Mouse (Mus musculus) lung, adult 18-20 months (tissue): ENCODE measurements around the gene Prrt2.

Experiments used
- DNase-seq, 2 experiments: peaks; one replicate each; pipeline ENCODE4 v3.0.0; 2022; ENCODE audit warnings: mixed read lengths in 2 of 2

The Prrt2 gene

GRCm38 (mm10) chr7:127020901-127021562 is at the start of gene Prrt2, which contains the start of gene Gm42742:
Prrt2 (minus strand) TSS chr7:127021211.
Gm42742 (minus strand) TSS chr7:127021097.
- peak in 1 of 2 experiments; percentile 44 for DNase-seq

- DNase-seq: no peak
Measured at GRCm38 (mm10) chr7:127066317-127066716, 45.3 kb upstream of the Prrt2 start.

DNA sequence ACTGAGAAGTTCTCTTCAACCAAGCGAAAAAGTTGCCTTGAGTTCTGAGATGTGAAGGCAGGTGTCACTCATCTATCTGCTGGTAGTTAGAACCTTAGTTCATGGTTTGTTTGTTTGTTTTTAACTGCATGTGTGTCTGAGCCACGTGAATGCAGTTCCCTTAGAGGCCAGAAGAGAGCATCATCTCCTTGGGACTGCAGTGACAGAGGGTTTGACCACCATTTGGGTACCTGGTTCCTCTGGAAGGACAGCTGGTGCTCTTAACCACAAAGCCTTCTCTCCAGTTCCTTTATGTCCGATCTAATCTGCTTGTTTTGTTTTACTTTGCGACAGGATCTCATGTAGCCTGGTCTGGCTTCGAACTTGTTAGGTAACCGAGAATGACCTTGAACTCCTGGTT is 44.5 kb upstream of the Prrt2 start:
- no peak for DNase-seq

- no peak for DNase-seq
Measured at GRCm38 (mm10) chr7:127055026-127055585, 34.1 kb upstream of the Prrt2 start.

DNA sequence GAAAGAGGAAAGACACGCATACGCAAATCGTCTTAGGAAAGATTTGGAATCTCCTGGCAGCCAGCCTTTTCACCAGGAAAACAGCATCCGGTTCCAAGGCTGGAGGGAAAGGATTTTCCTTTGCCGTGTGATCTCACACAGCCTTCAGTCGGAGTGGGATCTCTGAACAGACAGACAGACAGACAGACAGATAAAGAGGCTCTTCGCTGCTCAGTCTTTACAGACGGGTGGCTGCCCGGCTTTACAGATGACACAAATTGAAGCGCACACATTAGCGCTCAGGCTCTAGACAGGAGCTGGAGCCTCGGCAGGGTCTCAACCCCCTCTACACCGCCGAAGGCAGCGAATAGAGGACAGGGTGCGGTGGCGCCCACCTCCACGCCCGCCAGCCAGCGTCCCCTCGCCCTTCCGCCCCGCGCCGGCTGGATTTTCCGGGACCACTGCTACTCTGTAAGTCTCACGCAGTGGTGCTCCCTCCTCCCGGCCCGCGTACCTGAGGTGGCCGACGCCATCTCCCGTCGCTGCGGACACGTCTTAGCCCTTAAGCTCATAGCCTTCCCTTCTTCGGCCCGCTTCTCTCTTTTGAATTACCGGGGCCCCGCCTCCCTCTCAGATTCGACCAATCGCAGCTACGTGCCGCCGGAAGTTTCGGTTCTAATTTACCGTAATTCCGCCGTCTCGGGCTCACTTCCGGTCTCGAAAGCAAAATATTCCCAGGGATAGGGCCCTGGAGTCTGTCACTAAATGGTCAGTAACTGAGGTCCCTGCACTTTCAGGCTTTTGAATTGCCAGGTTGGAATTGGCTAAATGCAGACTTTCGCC is 21.1 kb upstream of the Prrt2 start, which contains the start of gene Kif22:
Gene Kif22, minus strand, starts transcription at position 621 of the 822 bp plus-strand sequence.
- peak; percentile 91 to 92 for DNase-seq

- no peak for DNase-seq
Measured at GRCm38 (mm10) chr7:127031244-127031643, 10.2 kb upstream of the Prrt2 start.

DNA sequence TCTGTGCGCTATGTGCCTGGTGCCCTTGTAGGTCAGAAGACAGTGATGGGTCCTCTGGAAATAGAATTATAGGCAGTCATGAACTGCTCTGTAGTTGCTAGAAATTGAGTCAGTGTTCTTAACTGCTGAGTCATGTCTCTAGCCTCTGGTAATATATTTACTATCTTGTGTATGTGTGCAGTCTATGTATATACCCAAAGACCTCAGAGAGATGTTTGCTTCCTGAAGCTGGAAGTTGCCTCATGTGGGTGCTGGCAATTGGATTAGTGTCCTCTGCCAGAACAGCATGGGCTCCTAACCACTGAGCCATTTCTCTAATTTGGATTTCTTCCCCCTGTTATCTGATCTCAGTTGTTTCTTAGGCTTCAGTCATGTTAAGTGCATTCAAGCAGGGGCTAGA is 9.2 kb upstream of the Prrt2 start:
- no peak for DNase-seq

GRCm38 (mm10) chr7:127027885-127028284 is 6.9 kb upstream of the Prrt2 start:
- no peak for DNase-seq

DNA sequence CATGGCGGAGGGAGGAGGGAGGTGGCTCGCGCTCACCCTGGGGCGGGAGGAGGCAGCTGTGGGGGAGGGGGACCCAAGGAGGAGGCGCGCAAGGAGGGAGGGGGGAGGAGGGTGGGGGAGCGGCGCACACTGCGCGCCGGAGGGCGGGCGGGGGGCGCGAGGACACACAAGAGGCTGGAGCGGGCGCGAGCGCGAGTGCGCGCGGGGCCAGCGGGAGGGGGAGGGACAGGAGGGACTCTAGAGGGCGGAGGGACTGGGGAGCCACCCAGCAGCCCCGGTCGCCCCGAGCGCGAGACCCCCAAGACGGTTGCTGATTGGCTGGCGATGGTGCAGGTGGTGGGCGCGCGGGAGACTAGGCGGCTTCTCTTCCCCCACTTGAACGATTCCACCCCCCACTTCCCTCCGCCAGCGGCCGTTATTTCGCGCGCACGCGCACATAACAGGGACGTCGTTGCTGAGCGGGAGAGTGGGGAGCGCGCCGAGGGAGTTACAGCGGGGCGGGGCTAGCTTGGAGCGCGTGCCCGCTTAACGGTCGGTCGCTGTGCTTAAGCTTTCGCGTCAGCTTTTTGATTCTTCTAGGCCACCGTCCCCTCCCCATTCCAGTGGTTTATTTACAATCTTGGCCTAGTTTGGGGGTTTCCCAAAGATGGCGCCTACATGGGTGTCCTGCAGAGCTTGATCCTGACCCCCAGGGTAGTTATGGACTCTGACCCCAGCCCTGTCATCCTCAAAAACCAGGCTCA is 6.1 kb upstream of the Prrt2 start, which contains the start of gene Maz:
Gene Maz, minus strand, starts transcription at position 54 of the 743 bp plus-strand sequence.
- peak; percentile 99 for DNase-seq

DNA sequence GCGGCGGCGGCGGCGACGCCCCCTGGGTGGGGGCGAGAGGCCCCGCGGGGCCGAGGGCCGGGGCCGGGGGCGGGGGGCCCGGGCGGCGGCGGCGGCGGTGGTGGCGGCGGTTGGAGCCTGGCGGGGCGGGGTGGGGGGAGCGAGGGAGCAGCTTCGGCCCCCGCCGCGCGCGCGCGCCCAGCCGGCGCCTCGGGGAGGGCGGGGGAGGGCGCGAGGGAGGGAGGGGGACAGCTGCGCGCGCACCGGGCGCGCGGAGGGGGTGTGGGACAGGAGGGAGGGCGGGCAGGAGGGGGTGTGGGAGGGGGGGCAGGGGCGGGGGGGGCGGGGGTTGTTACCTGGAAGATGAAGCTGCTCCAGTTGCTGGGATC is 5.6 kb upstream of the Prrt2 start:
- no peak for DNase-seq

DNA sequence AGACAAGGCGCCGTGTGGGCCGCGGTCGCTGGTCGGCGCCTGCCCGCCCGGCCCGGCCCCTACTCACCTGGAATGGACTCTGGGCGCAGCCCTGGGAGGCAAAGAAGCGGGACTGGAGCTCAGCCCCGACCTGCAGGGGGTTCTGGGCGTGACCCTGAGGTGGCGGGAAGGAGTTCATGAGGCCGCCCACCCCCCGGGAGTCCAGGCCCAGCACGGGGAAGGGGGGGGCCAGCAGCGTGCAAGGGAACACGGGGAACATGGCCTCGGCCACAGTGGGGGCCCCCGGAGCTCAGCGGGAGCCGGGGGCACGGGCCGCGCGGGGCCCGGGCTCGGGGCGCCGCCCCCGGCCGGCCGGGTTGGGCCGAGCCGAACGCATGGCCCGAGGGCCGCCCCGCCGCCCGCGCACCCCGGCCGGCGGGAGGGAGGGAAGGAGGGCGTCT is 5.2 kb upstream of the Prrt2 start:
- peak; percentile 64 to 67 for DNase-seq

- DNase-seq: peak in 1 of 2 experiments; percentile 44
Measured at GRCm38 (mm10) chr7:127025556-127026160, 4.6 kb upstream of the Prrt2 start.

GRCm38 (mm10) chr7:127024755-127025555 is 3.9 kb upstream of the Prrt2 start:
- peak; percentile 87 to 90 for DNase-seq

DNA sequence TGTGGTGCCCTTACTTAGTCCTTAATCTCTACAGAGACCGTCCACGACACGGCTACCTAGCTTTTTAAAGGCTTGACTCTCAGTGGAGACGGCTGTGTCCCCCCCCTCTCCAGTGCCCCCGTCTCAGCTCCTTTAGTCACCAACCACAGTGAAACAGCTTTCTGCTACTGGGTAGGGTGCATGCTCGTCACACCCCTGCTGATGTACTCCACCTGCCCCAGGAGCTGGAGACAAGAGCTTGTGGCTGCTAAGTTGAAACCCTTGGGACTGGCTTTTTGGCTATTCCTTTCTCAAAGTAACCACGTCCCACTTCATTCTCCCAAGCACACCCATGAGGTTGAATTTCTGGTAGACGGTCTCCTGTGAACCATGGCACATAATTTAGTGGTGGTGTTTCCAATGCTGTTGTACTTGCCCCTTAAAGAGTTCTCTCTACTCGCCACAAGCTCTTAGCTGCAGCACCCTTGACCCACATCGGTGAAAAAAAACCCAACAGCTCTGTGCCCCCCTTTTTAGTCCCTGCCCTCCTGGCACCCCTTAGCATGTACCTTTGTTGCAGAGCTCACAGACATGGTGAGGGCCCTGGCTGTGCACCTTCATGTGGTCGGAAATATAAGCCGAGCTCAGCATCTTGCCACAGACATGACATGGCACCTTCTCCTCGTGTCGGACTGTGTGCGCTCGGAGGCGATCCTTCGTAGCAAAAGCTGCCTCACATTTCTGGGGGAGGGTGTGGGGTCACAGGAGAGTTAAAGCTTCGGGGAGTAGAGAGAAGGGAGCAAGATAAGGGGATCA is 3.1 kb upstream of the Prrt2 start:
- DNase-seq: no peak

DNA sequence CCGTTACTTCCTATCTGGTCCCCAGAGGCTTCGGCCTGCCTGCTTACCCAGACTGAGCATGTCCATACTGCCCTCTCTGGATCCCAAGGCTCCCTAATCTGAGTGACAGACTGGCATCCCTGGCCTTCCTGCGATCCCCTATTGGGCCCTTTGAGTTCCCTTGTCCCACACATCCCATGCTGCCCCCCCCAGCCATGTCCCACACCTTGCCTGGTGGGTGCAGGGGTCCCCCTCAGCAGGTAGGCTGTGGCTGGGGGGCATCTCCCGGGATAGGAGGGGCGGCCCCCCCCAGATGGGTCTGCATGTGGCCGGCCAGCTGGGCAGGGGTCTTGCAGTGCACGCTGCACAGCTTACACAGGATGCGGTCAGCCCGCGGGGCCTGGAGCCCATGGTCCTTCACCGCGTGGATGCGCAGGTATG is 2.3 kb upstream of the Prrt2 start:
- no peak for DNase-seq

- no peak for DNase-seq
Measured at GRCm38 (mm10) chr7:127022528-127023271, 1.7 kb upstream of the Prrt2 start.

- DNase-seq: no peak
Measured at GRCm38 (mm10) chr7:127021563-127022527, 834 bp upstream of the Prrt2 start.

DNA sequence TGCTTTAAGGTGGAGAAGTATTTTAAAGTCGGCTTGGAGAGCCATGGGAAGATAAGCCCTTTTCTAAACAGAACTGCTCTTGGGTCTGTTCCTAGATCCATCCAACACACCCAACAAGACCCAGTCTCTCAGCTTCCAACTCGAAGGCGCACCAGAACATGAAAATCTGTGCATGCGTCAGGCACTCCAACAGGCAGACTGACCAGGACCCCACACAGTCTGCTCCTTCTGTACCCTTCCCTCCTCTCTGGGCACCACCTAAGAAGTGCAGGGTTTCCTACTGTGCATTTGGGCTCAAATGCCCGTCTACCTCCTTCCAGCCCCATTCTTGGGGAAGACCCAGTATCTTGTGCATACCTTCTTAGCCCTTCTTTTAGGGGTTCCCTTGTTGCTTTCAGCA is 520 bp downstream of the Prrt2 start:
- DNase-seq: no peak

DNA sequence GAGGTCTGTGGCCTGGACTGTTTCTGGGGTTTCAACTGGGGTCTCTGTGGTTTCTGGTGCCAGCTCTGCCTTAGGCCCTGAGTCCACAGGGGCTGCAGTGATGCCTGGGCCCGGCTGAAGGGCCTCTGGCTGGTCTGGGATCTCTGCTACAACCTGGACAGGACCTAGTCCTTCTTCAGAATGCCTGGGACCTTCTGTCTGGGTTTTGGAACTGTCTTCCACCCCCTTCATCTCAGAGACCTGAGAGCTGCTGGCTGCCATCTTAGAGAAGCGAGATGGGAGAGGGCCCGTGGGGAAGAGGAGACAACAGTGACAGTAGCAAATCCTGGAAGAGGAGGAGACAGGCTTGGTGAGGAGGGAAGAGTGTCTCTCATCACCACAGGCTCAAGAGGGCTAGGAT is 980 bp downstream of the Prrt2 start:
- no peak for DNase-seq
